Mouse (Mus musculus): ENCODE measurements around the gene Slamf7.

Gene Slamf7

GRCm38 (mm10) chr1:171652734-171653133, at the start of gene Slamf7:
TSS of gene Slamf7 (minus strand) at chr1:171653035.
- Histone ChIP-seq H3K4me1 (replicated peaks; ENCODE audit: low read depth, low read length) (no peaks in the 10 kb centered on the region; the same call in 1 of the 2 replicates), H3K36me3 (ENCODE audit: insufficient read depth, low read length) (no peaks in the 10 kb centered on the region), H3K27me3 (ENCODE audit: insufficient read depth, low read length) (no peaks in the 10 kb centered on the region), H3K9me3 (ENCODE audit: low read length) (no peaks in the 10 kb centered on the region), H3K4me3 (replicated peaks; ENCODE audit: low read length) (no peak within 1 kb of the TSS)
- TF ChIP-seq NANOG (IDR thresholded peaks at IDR 0.05; ENCODE audit: borderline replicate concordance, low read length) = no peak
- no peak for TF ChIP-seq POU5F1 (IDR thresholded peaks at IDR 0.05; ENCODE audit: borderline replicate concordance, low read length)
- no peak for TF ChIP-seq CTCF (conservative IDR thresholded peaks at IDR 0.05; ENCODE audit: low read length)

DNA sequence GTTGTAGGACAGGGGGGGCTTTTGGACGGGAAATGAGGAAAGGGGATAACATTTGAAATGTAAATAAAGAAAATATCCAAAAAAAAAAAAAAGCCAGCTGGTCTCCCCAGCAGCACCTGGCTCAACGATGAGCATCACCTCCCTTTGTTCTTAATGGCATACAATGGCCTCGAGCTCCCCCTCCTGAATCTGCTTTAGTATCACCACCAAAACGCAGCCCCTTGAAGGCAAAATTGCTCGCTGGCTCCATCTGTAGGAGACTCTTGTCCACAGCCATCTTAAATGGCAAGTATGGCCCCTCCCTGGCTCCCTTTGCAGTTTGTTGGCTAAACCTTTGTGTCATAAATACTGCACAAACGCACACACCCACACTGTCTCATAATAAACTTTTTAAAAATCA, 46.1 kb upstream of the Slamf7 start:
- TF ChIP-seq CTCF (conservative IDR thresholded peaks at IDR 0.05; ENCODE audit: low read length) (peak; percentile 30; the same call in 1 of the 2 replicates), POU5F1 (IDR thresholded peaks at IDR 0.05; ENCODE audit: borderline replicate concordance, low read length) (no peak)

DNA sequence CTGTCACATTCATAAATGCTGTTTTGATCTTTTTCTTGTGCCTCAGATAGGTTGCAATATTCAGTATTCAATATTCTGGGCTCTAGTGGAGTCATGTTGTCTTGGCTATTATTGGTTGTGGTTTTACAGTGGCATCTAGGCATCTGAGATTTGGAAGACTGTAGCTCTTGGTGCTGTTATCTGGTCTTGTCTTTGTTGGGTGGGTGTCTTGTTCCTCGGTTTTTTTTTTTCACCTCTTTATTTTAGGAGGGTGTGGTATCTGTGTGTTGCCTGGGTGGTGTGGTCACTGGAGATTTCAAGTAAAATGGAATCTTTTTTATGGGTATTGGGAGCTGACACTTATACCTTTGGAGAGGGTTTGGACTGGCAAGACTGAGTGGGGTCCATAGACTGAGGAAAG, 41.1 kb upstream of the Slamf7 start:
- H3K27me3 ChIP-seq (ENCODE audit: insufficient read depth, low read length) = no peaks in the 10 kb centered on the region
- no peaks in the 10 kb centered on the region for H3K36me3 ChIP-seq (ENCODE audit: insufficient read depth, low read length)
- TF ChIP-seq CTCF (conservative IDR thresholded peaks at IDR 0.05; ENCODE audit: low read length) (no peak), POU5F1 (IDR thresholded peaks at IDR 0.05; ENCODE audit: borderline replicate concordance, low read length) (no peak), NANOG (IDR thresholded peaks at IDR 0.05; ENCODE audit: borderline replicate concordance, low read length) (no peak)
- H3K4me3 ChIP-seq (replicated peaks; ENCODE audit: low read length) = no peak overlapping the region
- H3K9me3 ChIP-seq (ENCODE audit: low read length) = no peaks in the 10 kb centered on the region
- no peaks in the 10 kb centered on the region for H3K4me1 ChIP-seq (replicated peaks; ENCODE audit: low read depth, low read length)

More for the DNA sequence above, 46.1 kb upstream of the Slamf7 start:
- H3K27me3 ChIP-seq (ENCODE audit: insufficient read depth, low read length) = 0 out of 2 replicates have a peak, but pooled peaks cover 4% of the 10 kb centered on the region
- no peaks in the 10 kb centered on the region for H3K4me1 ChIP-seq (replicated peaks; ENCODE audit: low read depth, low read length)
- no peak overlapping the region for H3K4me3 ChIP-seq (replicated peaks; ENCODE audit: low read length)
- no peaks in the 10 kb centered on the region for H3K36me3 ChIP-seq (ENCODE audit: insufficient read depth, low read length)
- H3K9me3 ChIP-seq (ENCODE audit: low read length) = no peaks in the 10 kb centered on the region

DNA sequence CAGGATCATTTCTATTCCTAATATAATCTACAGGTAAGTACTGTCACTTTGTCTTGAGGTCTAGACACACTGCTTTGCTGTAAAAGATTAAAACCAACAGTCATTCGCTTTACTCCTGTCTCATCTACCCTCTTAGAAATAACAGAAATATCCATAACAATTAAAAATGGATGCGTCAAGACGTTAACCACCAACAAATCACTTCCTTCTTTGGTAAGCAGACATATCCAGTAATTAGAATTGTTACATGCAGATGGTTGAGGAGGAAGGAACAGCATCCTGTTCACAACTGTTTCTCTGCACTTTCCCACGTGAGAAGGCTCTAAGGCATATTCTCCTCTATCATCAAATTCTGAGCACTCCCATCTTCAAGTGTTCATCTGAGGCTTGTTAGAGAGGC, 34.5 kb upstream of the Slamf7 start:
- no peaks in the 10 kb centered on the region for H3K4me1 ChIP-seq (replicated peaks; ENCODE audit: low read depth, low read length)
- no peak for TF ChIP-seq POU5F1 (IDR thresholded peaks at IDR 0.05; ENCODE audit: borderline replicate concordance, low read length)
- no peak for TF ChIP-seq CTCF (conservative IDR thresholded peaks at IDR 0.05; ENCODE audit: low read length)
- TF ChIP-seq NANOG (IDR thresholded peaks at IDR 0.05; ENCODE audit: borderline replicate concordance, low read length) = no peak
- H3K4me3 ChIP-seq (replicated peaks; ENCODE audit: low read length) = no peak overlapping the region
- no peaks in the 10 kb centered on the region for H3K27me3 ChIP-seq (ENCODE audit: insufficient read depth, low read length)
- H3K9me3 ChIP-seq (ENCODE audit: low read length) = no peaks in the 10 kb centered on the region
- H3K36me3 ChIP-seq (ENCODE audit: insufficient read depth, low read length) = no peaks in the 10 kb centered on the region

GRCm38 (mm10) chr1:171684923-171685322, 32.1 kb upstream of the Slamf7 start:
- TF ChIP-seq NANOG (IDR thresholded peaks at IDR 0.05; ENCODE audit: borderline replicate concordance, low read length) (no peak), CTCF (conservative IDR thresholded peaks at IDR 0.05; ENCODE audit: low read length) (no peak), POU5F1 (IDR thresholded peaks at IDR 0.05; ENCODE audit: borderline replicate concordance, low read length) (no peak)
- Histone ChIP-seq H3K4me1 (replicated peaks; ENCODE audit: low read depth, low read length) (no peaks in the 10 kb centered on the region), H3K36me3 (ENCODE audit: insufficient read depth, low read length) (no peaks in the 10 kb centered on the region), H3K27me3 (ENCODE audit: insufficient read depth, low read length) (peaks cover 20% of the 10 kb centered on the region), H3K4me3 (replicated peaks; ENCODE audit: low read length) (no peak overlapping the region), H3K9me3 (ENCODE audit: low read length) (no peaks in the 10 kb centered on the region)

- H3K9me3 ChIP-seq (ENCODE audit: low read length) = peaks cover 3% of the 10 kb centered on the region; the same call in 1 of the 2 replicates
- no peaks in the 10 kb centered on the region for H3K36me3 ChIP-seq (ENCODE audit: insufficient read depth, low read length)
- H3K4me3 ChIP-seq (replicated peaks; ENCODE audit: low read length) = no peak within 1 kb of the TSS
- H3K27me3 ChIP-seq (ENCODE audit: insufficient read depth, low read length) = peaks cover 21% of the 10 kb centered on the region
- no peak for TF ChIP-seq POU5F1 (IDR thresholded peaks at IDR 0.05; ENCODE audit: borderline replicate concordance, low read length)
- TF ChIP-seq NANOG (IDR thresholded peaks at IDR 0.05; ENCODE audit: borderline replicate concordance, low read length) = no peak
- TF ChIP-seq CTCF (conservative IDR thresholded peaks at IDR 0.05; ENCODE audit: low read length) = no peak
- H3K4me1 ChIP-seq (replicated peaks; ENCODE audit: low read depth, low read length) = no peaks in the 10 kb centered on the region
Measured at GRCm38 (mm10) chr1:171681531-171682299, 28.9 kb upstream of the Slamf7 start, which contains the start of gene Cd48. TSS of gene Cd48 (plus strand) at chr1:171682009.

- no peaks in the 10 kb centered on the region for H3K36me3 ChIP-seq (ENCODE audit: insufficient read depth, low read length)
- no peak overlapping the region for H3K4me3 ChIP-seq (replicated peaks; ENCODE audit: low read length)
- peaks cover 3% of the 10 kb centered on the region; the same call in 1 of the 2 replicates for H3K9me3 ChIP-seq (ENCODE audit: low read length)
- H3K4me1 ChIP-seq (replicated peaks; ENCODE audit: low read depth, low read length) = no peaks in the 10 kb centered on the region
- H3K27me3 ChIP-seq (ENCODE audit: insufficient read depth, low read length) = peaks cover 21% of the 10 kb centered on the region
- TF ChIP-seq POU5F1 (IDR thresholded peaks at IDR 0.05; ENCODE audit: borderline replicate concordance, low read length) (no peak), CTCF (conservative IDR thresholded peaks at IDR 0.05; ENCODE audit: low read length) (no peak), NANOG (IDR thresholded peaks at IDR 0.05; ENCODE audit: borderline replicate concordance, low read length) (no peak)
Measured at GRCm38 (mm10) chr1:171681009-171681408, 28.2 kb upstream of the Slamf7 start.

DNA sequence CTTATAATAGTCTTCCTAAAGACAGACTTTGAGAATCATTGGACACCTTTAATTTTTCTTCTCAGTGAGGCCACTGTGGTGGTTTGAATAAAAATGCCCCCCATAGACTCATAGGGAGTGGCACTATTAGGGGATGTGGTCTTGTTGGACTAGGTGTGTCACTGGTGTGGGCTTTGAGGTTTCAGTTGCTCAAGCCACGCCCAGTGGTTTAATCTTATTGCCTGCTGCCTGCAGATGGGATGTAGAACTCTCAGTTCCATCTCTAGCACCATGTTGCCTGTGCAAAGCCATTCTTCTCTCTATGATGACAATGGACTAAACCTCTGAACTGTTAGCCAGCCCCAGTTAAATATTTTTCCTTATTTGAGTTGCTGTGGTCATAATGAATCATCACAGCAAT, 24.9 kb upstream of the Slamf7 start:
- H3K4me1 ChIP-seq (replicated peaks; ENCODE audit: low read depth, low read length) = no peaks in the 10 kb centered on the region
- peaks cover 21% of the 10 kb centered on the region for H3K27me3 ChIP-seq (ENCODE audit: insufficient read depth, low read length)
- no peak overlapping the region for H3K4me3 ChIP-seq (replicated peaks; ENCODE audit: low read length)
- H3K36me3 ChIP-seq (ENCODE audit: insufficient read depth, low read length) = no peaks in the 10 kb centered on the region
- no peak for TF ChIP-seq NANOG (IDR thresholded peaks at IDR 0.05; ENCODE audit: borderline replicate concordance, low read length)
- no peak for TF ChIP-seq POU5F1 (IDR thresholded peaks at IDR 0.05; ENCODE audit: borderline replicate concordance, low read length)
- no peak for TF ChIP-seq CTCF (conservative IDR thresholded peaks at IDR 0.05; ENCODE audit: low read length)
- peaks cover 3% of the 10 kb centered on the region; the same call in 1 of the 2 replicates for H3K9me3 ChIP-seq (ENCODE audit: low read length)
